Mouse (Mus musculus) hindbrain, embryonic 12.5 days (tissue): ENCODE measurements around the gene Rap1gap2. TPM values are rescaled to one million over a fixed set of nuclear protein-coding genes. Genes with fewer than 3 reads are reported as not detected.

Experiments
- ATAC-seq: fragments of 200-750 bp; cut with Nextera tagmentation; 2 replicates; pipeline ENCODE4 v1.8.0; 2017; ENCODE audit warnings: moderate TSS enrichment; ENCODE audit not compliant: low FRiP score
- H3K27ac ChIP-seq: fragments of 300-500 bp; sonication (generic); 2 replicates; pipeline ENCODE4 v1.5.1; 2016; ENCODE audit warnings: mild to moderate bottlenecking
- H3K27me3 ChIP-seq: fragments of 300-500 bp; sonication (generic); 2 replicates; pipeline ENCODE4 v1.6.1; 2016; ENCODE audit warnings: mild to moderate bottlenecking
- H3K36me3 ChIP-seq: fragments of 300-500 bp; sonication (generic); 2 replicates; pipeline ENCODE4 v1.6.1; 2016; ENCODE audit warnings: mild to moderate bottlenecking
- H3K4me1 ChIP-seq: fragments of 300-500 bp; sonication (generic); 2 replicates; pipeline ENCODE4 v1.6.1; 2016
- H3K4me2 ChIP-seq: fragments of 300-500 bp; sonication (generic); replicated peaks from 2 replicates; pipeline ENCODE4 v1.6.1; 2016; ENCODE audit warnings: mild to moderate bottlenecking
- H3K4me3 ChIP-seq: fragments of 300-500 bp; sonication (generic); 2 replicates; pipeline ENCODE4 v1.5.1; 2016; ENCODE audit warnings: mild to moderate bottlenecking
- H3K9ac ChIP-seq: fragments of 300-500 bp; sonication (generic); 2 replicates; pipeline ENCODE4 v1.6.1; 2016; ENCODE audit warnings: mild to moderate bottlenecking, moderate library complexity
- H3K9me3 ChIP-seq: fragments of 300-500 bp; sonication (generic); replicated peaks from 2 replicates; pipeline ENCODE4 v1.6.1; 2016; ENCODE audit warnings: mild to moderate bottlenecking
- WGBS: fragments of 180-500 bp; shearing (Covaris S2); methylation state at CpG from one replicate; pipeline ENCODE4 v1.1.7; 2016; 5-methylcytosine and 5-hydroxymethylcytosine counted together
- polyA plus RNA-seq: library from polyadenylated mRNA; unstranded; fragments of >200 nt; fragmentation: Nextera tagmentation; extraction: Ambion mirVana; gene quantifications from 2 replicates; pipeline ENCODE4 v1.2.1, GENCODE M21; 2016

Rap1gap2 gene
- polyA plus RNA-seq, 1 experiment from 2014 or later = 8.1 TPM

DNA sequence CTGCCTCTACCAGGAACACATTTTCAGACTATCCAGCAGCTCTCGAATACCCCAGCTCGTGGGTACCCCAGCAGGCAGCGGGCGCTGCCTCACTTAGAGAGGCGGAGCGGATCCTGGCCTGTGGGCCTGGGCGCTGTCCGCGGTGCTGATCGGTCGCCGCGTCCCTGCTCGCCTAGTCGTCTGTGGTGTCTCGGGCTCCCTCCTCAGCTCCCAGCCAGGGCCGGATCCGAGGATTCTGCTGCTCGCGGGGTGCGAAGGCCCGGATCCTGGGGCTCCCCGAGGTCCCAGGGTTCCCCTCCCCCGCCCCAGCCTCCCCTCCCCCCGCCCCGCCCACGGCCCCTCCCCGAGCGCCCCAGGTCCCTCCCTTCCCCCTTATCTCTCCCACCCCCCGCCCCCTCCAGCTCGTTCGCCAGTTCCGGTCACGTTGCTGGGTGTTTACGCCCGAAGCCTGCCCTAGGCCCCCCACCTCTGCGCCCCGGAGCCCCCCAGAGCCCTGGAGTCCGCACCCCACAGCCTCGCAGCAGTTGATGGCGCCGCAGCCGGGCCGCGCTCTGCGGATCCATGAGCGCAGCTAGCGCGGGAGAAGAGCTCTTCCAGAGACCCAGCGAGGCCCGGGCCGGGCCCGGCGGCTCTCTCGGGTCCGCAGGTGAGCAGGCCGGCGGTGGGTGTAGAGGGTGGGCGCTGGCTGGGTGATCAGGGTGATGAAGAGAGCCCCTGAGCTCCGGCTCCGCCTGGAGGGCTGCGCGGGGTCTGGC lies 8.7 kb upstream of the Rap1gap2 start, which contains the start of gene Ccdc92b:
Ccdc92b (plus strand) TSS at position 405 of the 755 bp plus-strand sequence.
- Histone ChIP-seq H3K4me2 (peak within 1 kb of the TSS; percentile 77), H3K9ac (peak within 1 kb of the TSS; percentile 81), H3K9me3 (no peaks in the 10 kb centered on the region), H3K4me1 (0 out of 2 replicates have a peak, but pooled peaks cover 10% of the 10 kb centered on the region), H3K27me3 (peaks cover 48% of the 10 kb centered on the region), H3K27ac (peak within 1 kb of the TSS; percentile 35; the same call in 1 of the 2 replicates), H3K36me3 (no peaks in the 10 kb centered on the region), H3K4me3 (peak within 1 kb of the TSS; percentile 58)
- peak; percentile 84 for ATAC-seq
- 1% methylated on average over 56 of the region's 63 CpGs for WGBS

DNA sequence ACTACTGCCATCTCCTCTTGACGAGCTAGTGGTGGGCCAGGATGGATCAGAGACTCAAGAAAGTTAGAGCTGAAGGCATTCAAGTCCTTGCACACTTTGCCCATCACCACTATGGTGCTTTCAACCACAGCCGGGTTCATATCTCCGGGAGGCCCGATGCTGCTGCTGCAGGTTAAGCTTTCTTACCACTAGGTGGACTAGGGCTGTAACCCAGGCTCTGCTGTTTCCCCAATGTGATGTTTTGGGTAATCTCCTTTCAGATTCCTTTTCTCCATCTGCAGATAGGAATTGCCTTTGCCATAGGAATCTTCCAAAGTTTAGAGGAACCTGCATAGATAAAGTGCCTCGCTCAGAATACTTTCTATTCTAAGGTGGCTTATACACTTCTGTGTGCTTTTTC lies 4.9 kb upstream of the Rap1gap2 start:
- Histone ChIP-seq H3K9ac (no peak overlapping the region), H3K4me1 (peaks cover 15% of the 10 kb centered on the region), H3K4me3 (no peak overlapping the region), H3K36me3 (no peaks in the 10 kb centered on the region), H3K4me2 (no peak overlapping the region), H3K9me3 (no peaks in the 10 kb centered on the region), H3K27me3 (peaks cover 66% of the 10 kb centered on the region), H3K27ac (no peak overlapping the region)
- no peak for ATAC-seq
- 58% methylated on average over 5 of the region's 5 CpGs for WGBS

DNA sequence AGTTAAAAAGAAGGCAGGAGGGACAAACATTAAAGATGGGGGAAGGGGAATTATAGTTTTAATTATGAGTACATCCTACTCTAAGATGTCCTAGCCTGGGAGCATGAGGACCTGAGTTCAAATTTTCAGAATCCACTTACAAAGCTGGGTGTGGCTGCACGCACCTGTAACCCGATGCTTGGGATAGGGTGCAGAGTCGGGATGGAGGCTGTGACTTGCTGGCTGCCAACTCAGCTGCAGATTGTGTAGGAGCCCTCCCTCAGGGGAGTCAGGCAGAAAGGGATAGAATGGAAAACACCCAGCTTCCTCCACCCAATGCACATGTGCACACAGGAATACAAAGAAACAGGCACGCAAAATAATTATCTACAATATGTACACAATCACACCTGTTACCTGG lies 2.7 kb upstream of the Rap1gap2 start:
- Histone ChIP-seq H3K4me3 (no peak overlapping the region), H3K27me3 (peaks cover 72% of the 10 kb centered on the region), H3K9me3 (no peaks in the 10 kb centered on the region), H3K9ac (no peak overlapping the region), H3K4me1 (peaks cover 9% of the 10 kb centered on the region), H3K36me3 (no peaks in the 10 kb centered on the region), H3K4me2 (no peak overlapping the region), H3K27ac (no peak overlapping the region)
- ATAC-seq = no peak
- 64% methylated on average over 4 of the region's 4 CpGs for WGBS

DNA sequence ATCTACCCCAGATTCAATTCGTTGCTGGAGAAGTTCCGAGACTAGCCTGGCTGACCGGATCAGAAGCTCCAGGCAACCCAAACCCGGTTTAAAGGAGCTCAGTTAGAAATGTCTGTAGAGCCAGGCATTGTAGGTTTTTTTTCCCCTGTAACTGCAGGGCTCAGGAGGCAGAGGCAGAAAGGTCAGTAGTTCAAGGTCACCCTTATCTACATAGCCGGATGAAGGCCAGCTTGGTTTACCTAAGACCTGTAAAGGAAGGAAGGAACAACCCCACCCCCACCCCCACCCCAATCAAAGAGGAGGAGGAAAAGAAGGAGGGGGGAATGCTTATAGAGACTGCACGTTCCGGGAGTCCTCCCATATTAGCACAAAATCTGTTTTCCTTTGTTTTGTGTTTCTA lies 722 bp upstream of the Rap1gap2 start:
- H3K4me3 ChIP-seq = no peak overlapping the region
- no peaks in the 10 kb centered on the region for H3K9me3 ChIP-seq
- peaks cover 9% of the 10 kb centered on the region for H3K4me1 ChIP-seq
- H3K9ac ChIP-seq = no peak overlapping the region
- no peak overlapping the region for H3K4me2 ChIP-seq
- no peak for ATAC-seq
- H3K27me3 ChIP-seq = peaks cover 61% of the 10 kb centered on the region
- 19% methylated on average over 7 of the region's 7 CpGs for WGBS
- H3K27ac ChIP-seq = no peak overlapping the region
- no peaks in the 10 kb centered on the region for H3K36me3 ChIP-seq

DNA sequence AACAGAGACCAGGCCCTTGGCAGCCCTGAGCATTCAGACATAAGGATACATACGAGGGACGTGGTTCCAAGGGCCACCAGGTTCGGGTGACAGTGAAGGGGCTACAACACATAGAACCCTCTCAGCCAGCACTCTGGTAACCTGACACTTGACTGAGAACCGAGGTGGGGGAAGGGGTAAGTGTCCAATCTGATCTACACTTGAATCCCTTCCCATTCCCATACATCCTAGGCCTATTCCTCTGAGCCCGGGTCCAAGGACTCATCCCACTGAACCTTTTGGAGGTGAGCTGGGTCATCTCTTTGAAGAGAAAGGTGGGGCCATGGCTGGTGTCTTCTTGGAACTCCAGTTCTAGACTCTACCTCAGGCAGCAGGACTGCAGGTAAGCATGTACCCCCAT lies 647 bp downstream of the Rap1gap2 start:
- H3K4me1 ChIP-seq = peaks cover 9% of the 10 kb centered on the region
- H3K4me3 ChIP-seq = peak overlapping the region; percentile 39; the same call in 1 of the 2 replicates
- H3K4me2 ChIP-seq = peak overlapping the region; percentile 70; the same call in 1 of the 2 replicates
- no peaks in the 10 kb centered on the region for H3K36me3 ChIP-seq
- 0 out of 2 replicates have a peak overlapping the region, but pooled peaks have one; percentile 49 for H3K9ac ChIP-seq
- H3K27me3 ChIP-seq = peaks cover 55% of the 10 kb centered on the region
- H3K27ac ChIP-seq = no peak overlapping the region
- no peaks in the 10 kb centered on the region for H3K9me3 ChIP-seq
- WGBS = 24% methylated on average over 5 of the region's 5 CpGs
- ATAC-seq = no peak

DNA sequence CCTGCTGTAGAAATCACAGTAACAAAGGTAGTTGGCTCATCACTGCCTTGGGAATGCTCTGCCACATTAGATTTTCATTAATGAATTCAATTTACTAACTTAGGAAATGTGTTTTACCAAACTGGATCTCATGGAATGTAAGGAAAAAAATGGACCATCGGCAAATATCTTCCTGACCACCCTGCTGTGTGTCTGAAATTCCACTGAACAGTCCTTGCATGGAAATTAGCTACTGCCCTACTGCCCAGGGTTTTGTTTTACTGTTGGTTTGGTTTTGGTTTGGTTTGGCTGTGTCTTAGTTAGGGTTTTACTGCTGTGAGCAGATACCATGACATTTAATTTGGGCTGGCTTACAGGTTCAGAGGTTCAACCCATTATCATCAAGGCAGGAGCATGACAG lies 8.4 kb downstream of the Rap1gap2 start:
- no peak overlapping the region for H3K4me2 ChIP-seq
- no peak for ATAC-seq
- H3K27ac ChIP-seq = no peak overlapping the region
- H3K9ac ChIP-seq = no peak overlapping the region
- H3K4me3 ChIP-seq = no peak overlapping the region
- 0 out of 2 replicates have a peak, but pooled peaks cover 2% of the 10 kb centered on the region for H3K27me3 ChIP-seq
- H3K36me3 ChIP-seq = no peaks in the 10 kb centered on the region
- 0 out of 2 replicates have a peak, but pooled peaks cover 3% of the 10 kb centered on the region for H3K9me3 ChIP-seq
- H3K4me1 ChIP-seq = no peaks in the 10 kb centered on the region
- WGBS = 85% methylated on average over 1 of the region's 1 CpGs

DNA sequence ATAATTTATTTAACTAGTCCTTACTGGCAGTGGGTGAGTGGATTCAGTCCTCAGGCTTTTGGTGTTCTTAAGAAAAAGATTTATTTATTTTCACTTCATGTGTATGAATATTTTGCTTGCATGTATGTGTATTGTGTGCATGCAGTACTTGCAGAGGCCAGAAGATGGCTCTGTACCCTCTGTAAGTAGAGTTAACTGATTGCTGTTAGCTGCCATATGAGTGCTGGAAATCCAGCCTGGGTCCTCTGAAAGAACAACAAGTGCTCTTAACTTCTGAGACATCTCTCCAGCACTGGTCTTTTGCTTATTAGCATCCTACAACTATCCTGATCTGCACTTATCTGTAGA lies 12.8 kb downstream of the Rap1gap2 start:
- Histone ChIP-seq H3K9me3 (0 out of 2 replicates have a peak, but pooled peaks cover 3% of the 10 kb centered on the region), H3K4me3 (no peak overlapping the region), H3K36me3 (no peaks in the 10 kb centered on the region), H3K27ac (no peak overlapping the region), H3K4me1 (no peaks in the 10 kb centered on the region), H3K9ac (no peak overlapping the region), H3K4me2 (no peak overlapping the region), H3K27me3 (peaks cover 1% of the 10 kb centered on the region; the same call in 1 of the 2 replicates)
- no peak for ATAC-seq

DNA sequence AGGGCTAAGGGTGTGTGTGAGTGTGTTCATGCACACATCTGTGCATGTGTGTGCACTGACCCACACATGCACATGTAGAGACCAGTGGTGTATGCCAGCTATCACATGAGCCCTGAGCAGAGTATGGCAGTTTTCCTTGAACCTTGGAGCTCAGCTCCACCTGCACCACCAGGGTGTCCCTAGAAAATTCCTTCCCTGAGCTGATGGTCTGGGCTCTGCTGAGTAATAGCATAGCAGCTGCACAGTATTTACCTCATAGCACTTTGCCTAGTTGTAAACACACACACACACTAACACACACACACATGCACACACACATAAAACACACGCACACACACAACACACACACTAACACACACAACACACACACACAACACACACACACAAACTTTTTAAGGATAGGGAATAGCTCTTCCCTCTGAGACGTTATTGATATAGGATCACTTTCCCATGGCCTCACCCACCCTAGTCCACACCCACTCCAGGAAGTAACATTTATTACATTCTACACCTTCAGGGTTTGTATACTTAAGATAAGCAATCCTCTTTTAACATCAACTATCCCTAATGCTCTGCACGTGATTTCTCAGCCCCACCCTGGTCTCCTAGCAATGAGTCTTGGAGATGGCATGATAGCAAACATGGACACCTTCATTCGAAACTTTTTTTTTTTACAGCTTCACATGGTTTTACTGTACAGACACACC lies 13.3 kb downstream of the Rap1gap2 start:
- Histone ChIP-seq H3K4me2 (no peak overlapping the region), H3K36me3 (no peaks in the 10 kb centered on the region), H3K27ac (no peak overlapping the region), H3K27me3 (peaks cover 6% of the 10 kb centered on the region; the same call in 1 of the 2 replicates), H3K9ac (no peak overlapping the region), H3K4me3 (no peak overlapping the region), H3K9me3 (0 out of 2 replicates have a peak, but pooled peaks cover 3% of the 10 kb centered on the region), H3K4me1 (no peaks in the 10 kb centered on the region)
- 72% methylated on average over 4 of the region's 4 CpGs for WGBS
- no peak for ATAC-seq

DNA sequence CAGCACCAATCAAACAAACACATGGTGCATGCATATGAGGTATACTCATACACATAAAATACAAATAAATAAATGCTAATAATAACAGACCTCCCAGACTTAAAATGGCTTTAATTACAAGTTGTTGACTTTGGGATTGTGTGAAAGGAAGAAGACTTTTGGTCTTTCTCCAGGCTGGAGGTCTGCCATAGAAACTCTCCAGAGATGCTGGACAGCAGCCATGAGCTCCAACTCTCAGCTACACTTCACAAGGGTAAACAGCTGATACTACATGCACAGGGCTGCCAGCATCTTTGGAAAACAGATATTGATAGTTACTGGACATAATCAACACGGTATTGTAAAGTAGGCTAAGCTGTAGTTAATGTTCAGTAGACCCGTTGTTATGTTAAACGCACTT lies 18.5 kb downstream of the Rap1gap2 start:
- no peaks in the 10 kb centered on the region for H3K36me3 ChIP-seq
- H3K4me2 ChIP-seq = no peak overlapping the region
- no peak overlapping the region for H3K27ac ChIP-seq
- no peak overlapping the region for H3K9ac ChIP-seq
- peaks cover 54% of the 10 kb centered on the region for H3K27me3 ChIP-seq
- H3K9me3 ChIP-seq = no peaks in the 10 kb centered on the region
- 0 out of 2 replicates have a peak, but pooled peaks cover 5% of the 10 kb centered on the region for H3K4me1 ChIP-seq
- WGBS = 83% methylated on average over 3 of the region's 3 CpGs
- ATAC-seq = no peak
- no peak overlapping the region for H3K4me3 ChIP-seq

DNA sequence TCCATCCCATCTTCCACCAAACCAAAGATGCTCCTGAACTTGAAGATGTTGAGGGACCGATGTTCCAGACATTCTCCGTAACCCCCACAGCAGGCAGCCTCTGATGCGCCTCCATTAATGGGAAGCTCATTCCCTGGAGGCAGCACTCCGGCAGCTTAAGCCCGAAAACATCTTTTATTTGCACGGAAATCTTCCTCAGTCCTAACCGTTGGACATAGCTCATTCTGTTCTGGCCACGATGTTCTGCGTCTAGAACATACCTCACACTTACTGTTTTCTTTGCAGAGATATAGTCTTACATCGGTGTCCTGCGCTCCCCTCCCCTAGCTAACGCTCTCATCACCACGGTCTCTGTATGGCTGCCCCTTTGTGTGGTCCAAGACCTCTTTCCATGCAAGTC lies 20.0 kb downstream of the Rap1gap2 start:
- Histone ChIP-seq H3K9ac (peak overlapping the region; percentile 68; the same call in 1 of the 2 replicates), H3K27me3 (peaks cover 63% of the 10 kb centered on the region), H3K36me3 (no peaks in the 10 kb centered on the region), H3K4me2 (peak overlapping the region; percentile 68), H3K4me3 (peak overlapping the region; percentile 48), H3K4me1 (peaks cover 7% of the 10 kb centered on the region; the same call in 1 of the 2 replicates), H3K9me3 (no peaks in the 10 kb centered on the region), H3K27ac (peak overlapping the region; percentile 63; the same call in 1 of the 2 replicates)
- 33% methylated on average over 13 of the region's 13 CpGs for WGBS
- no peak for ATAC-seq

DNA sequence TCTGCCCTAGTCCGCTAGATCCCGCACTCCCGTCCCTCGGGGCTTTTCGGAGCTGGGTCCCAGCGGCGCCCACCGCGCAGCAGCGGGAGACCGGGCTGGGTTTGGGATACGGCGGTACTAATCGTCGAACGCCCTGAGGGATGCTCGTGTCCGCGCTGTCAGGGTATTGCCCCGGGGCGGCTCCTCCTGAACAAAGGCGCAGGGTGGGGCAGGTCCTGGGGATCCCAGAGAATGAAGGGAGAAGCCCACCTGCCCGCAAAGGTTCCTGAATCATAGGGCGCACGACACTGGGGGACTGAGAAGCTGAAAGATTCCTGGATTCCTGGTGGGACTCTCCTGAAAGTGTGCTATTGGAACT lies 20.5 kb downstream of the Rap1gap2 start:
- Histone ChIP-seq H3K4me1 (peaks cover 7% of the 10 kb centered on the region; the same call in 1 of the 2 replicates), H3K9ac (peak overlapping the region; percentile 68), H3K9me3 (no peaks in the 10 kb centered on the region), H3K4me2 (peak overlapping the region; percentile 68), H3K27me3 (peaks cover 63% of the 10 kb centered on the region), H3K4me3 (peak overlapping the region; percentile 48), H3K36me3 (no peaks in the 10 kb centered on the region), H3K27ac (peak overlapping the region; percentile 63)
- peak; percentile 56 for ATAC-seq
- WGBS = 1% methylated on average over 25 of the region's 25 CpGs

DNA sequence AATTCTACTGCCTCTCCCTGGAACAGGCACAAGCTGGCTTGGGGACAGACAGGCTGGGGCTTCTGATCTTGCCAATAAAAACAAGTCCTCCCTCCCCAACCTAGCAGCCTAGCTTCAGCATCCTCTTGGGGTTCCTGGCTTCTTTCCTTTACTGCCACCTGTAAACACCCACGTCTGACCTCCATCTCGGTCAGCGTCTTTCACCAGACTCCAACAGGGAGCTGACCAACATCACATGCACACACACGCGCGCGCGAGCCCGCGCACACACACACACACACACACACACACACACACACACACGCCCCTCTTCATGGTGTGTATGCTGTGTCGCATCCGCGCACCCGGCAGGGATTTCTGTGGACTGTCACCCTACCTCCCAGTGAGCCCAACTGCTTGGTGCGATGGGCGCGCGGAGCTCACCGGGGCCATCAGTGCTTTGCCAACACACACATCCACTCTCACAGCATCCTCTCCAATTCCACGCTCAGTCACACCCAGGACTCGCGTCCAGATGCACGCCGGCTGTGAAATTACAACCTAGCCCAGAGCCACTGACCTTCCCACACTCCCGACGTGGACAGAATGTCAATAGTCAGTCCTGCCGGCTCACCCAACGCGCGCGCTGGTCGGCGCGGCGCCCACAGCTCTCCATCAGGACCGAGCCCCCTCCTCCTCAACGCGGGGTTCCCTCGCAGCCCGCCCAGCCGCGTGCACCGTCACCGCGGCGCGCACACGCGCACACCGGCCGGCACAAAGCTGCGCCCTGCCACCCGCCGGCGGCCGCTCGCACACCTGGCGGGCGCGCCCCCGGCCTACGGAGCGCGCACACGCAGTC lies 21.1 kb downstream of the Rap1gap2 start:
- peak overlapping the region; percentile 63 for H3K27ac ChIP-seq

More for the DNA sequence above, 21.1 kb downstream of the Rap1gap2 start:
- peak; percentile 85 for ATAC-seq
- Histone ChIP-seq H3K27me3 (peaks cover 63% of the 10 kb centered on the region), H3K9me3 (no peaks in the 10 kb centered on the region), H3K36me3 (no peaks in the 10 kb centered on the region), H3K4me3 (peak overlapping the region; percentile 48), H3K4me2 (peak overlapping the region; percentile 68), H3K4me1 (peaks cover 7% of the 10 kb centered on the region; the same call in 1 of the 2 replicates), H3K9ac (peak overlapping the region; percentile 68)
- 3% methylated on average over 66 of the region's 66 CpGs for WGBS
